Mouse (Mus musculus) gonadal fat pad, adult 2 months (tissue): ENCODE results near the gene Stk38. TPM values are rescaled to one million over a fixed set of nuclear protein-coding genes. Genes with fewer than 3 reads are reported as not detected.
A peak's percentile ranks its signal among the peaks of the same experiment; 100 is the strongest.

Source experiments
- DNase-seq: peaks from one replicate; pipeline ENCODE4 v3.0.0-alpha.2; 2012; ENCODE audit warnings: low read depth
- polyA plus RNA-seq: library from polyadenylated mRNA; depleted of rRNA; stranded (reverse); fragments of >200 nt; gene quantifications from 2 replicates; pipeline ENCODE4 v1.2.3, GENCODE M21; 2012

Gene Stk38
- polyA plus RNA-seq, 1 experiment: 51.3 TPM

- DNase-seq: no peak
Observed at GRCm38 (mm10) chr17:28954416-28954815, 53.4 kb downstream of the Stk38 start.

- DNase-seq: no peak
Observed at GRCm38 (mm10) chr17:28953251-28953650, 54.5 kb downstream of the Stk38 start.

GRCm38 (mm10) chr17:28951831-28952799 lies 55.7 kb downstream of the Stk38 start, which contains the start of gene Kctd20:
Kctd20 (plus strand) TSS chr17:28951950.
- peak; percentile 46 for DNase-seq

GRCm38 (mm10) chr17:28950751-28951150 lies 57.0 kb downstream of the Stk38 start:
- DNase-seq: no peak

GRCm38 (mm10) chr17:28948661-28949060 lies 59.1 kb downstream of the Stk38 start:
- DNase-seq: peak; percentile 46

- DNase-seq: no peak
Observed at GRCm38 (mm10) chr17:28947011-28947939, 60.5 kb downstream of the Stk38 start.

GRCm38 (mm10) chr17:28944481-28944880 lies 63.3 kb downstream of the Stk38 start:
- DNase-seq: no peak

GRCm38 (mm10) chr17:28943740-28944139 lies 64.1 kb downstream of the Stk38 start, which contains the start of gene Pxt1:
Pxt1 (minus strand) TSS chr17:28943840.
- DNase-seq: no peak

- DNase-seq: no peak
Observed at GRCm38 (mm10) chr17:28942101-28942500, 65.7 kb downstream of the Stk38 start.

- DNase-seq: no peak
Observed at GRCm38 (mm10) chr17:28940776-28941555, 66.8 kb downstream of the Stk38 start.

- DNase-seq: no peak
Observed at GRCm38 (mm10) chr17:28936622-28937345, 71.0 kb downstream of the Stk38 start.

- DNase-seq: no peak
Observed at GRCm38 (mm10) chr17:28936133-28936532, 71.7 kb downstream of the Stk38 start.

- no peak for DNase-seq
Observed at GRCm38 (mm10) chr17:28934120-28934916, 73.5 kb downstream of the Stk38 start.

GRCm38 (mm10) chr17:28932274-28932673 lies 75.5 kb downstream of the Stk38 start:
- no peak for DNase-seq

- no peak for DNase-seq
Observed at GRCm38 (mm10) chr17:28931436-28932211, 76.2 kb downstream of the Stk38 start.

- DNase-seq: no peak
Observed at GRCm38 (mm10) chr17:28930392-28931074, 77.3 kb downstream of the Stk38 start.

GRCm38 (mm10) chr17:28929369-28929768 lies 78.4 kb downstream of the Stk38 start:
- no peak for DNase-seq

GRCm38 (mm10) chr17:28928004-28928403 lies 79.8 kb downstream of the Stk38 start:
- no peak for DNase-seq
